Mouse (Mus musculus): ENCODE measurements at regions not wholly inside any gene's neighbourhood (a gene's known extent, or its start where the extent isn't known, plus 50 kb on each side); places are given as distances from the start of the nearest gene placed in this dataset.

GRCm38 (mm10) chr1:119364901-119365300 lies 57.1 kb downstream of the Inhbb start:
- no peaks in the 10 kb centered on the region for H3K27me3 ChIP-seq (replicated peaks; ENCODE audit: low read depth, poor library complexity, severe bottlenecking)
- no peaks in the 10 kb centered on the region for H3K4me1 ChIP-seq
- H3K36me3 ChIP-seq (replicated peaks), result no peaks in the 10 kb centered on the region
- no peak for DNase-seq (ENCODE audit: low spot score)
- no peak overlapping the region for H3K4me3 ChIP-seq
- no peak overlapping the region for H3K27ac ChIP-seq (replicated peaks)
- H3K9me3 ChIP-seq, result no peaks in the 10 kb centered on the region

GRCm38 (mm10) chr1:119358096-119358495 lies 64.0 kb downstream of the Inhbb start:
- Histone ChIP-seq H3K36me3 (replicated peaks) (no peaks in the 10 kb centered on the region), H3K27ac (replicated peaks) (no peak overlapping the region), H3K9me3 (no peaks in the 10 kb centered on the region), H3K4me3 (no peak overlapping the region), H3K4me1 (no peaks in the 10 kb centered on the region), H3K27me3 (replicated peaks; ENCODE audit: low read depth, poor library complexity, severe bottlenecking) (no peaks in the 10 kb centered on the region)
- WGBS, result 80% methylated on average over 1 of the region's 1 CpGs
- DNase-seq (ENCODE audit: low spot score), result no peak

GRCm38 (mm10) chr1:119356916-119357315 lies 65.1 kb downstream of the Inhbb start:
- 46% methylated on average over 1 of the region's 1 CpGs for WGBS

GRCm38 (mm10) chr1:119355456-119355855 lies 66.6 kb downstream of the Inhbb start:
- no peak for DNase-seq (ENCODE audit: low spot score)
- 83% methylated on average over 5 of the region's 5 CpGs for WGBS
- Histone ChIP-seq H3K36me3 (replicated peaks) (no peaks in the 10 kb centered on the region), H3K9me3 (no peaks in the 10 kb centered on the region), H3K27ac (replicated peaks) (no peak overlapping the region), H3K4me1 (no peaks in the 10 kb centered on the region), H3K27me3 (replicated peaks; ENCODE audit: low read depth, poor library complexity, severe bottlenecking) (no peaks in the 10 kb centered on the region), H3K4me3 (no peak overlapping the region)

More at GRCm38 (mm10) chr1:119356916-119357315, 65.1 kb downstream of the Inhbb start:
- H3K4me3 ChIP-seq, result no peak overlapping the region
- no peaks in the 10 kb centered on the region for H3K4me1 ChIP-seq
- H3K36me3 ChIP-seq (replicated peaks), result no peaks in the 10 kb centered on the region
- no peak overlapping the region for H3K27ac ChIP-seq (replicated peaks)
- no peak for DNase-seq (ENCODE audit: low spot score)
- no peaks in the 10 kb centered on the region for H3K9me3 ChIP-seq
- no peaks in the 10 kb centered on the region for H3K27me3 ChIP-seq (replicated peaks; ENCODE audit: low read depth, poor library complexity, severe bottlenecking)

- WGBS, result 90% methylated on average over 8 of the region's 8 CpGs
- no peaks in the 10 kb centered on the region for H3K36me3 ChIP-seq (replicated peaks)
Measured at GRCm38 (mm10) chr1:119351567-119351966, 70.5 kb downstream of the Inhbb start.

GRCm38 (mm10) chr1:119350846-119351245 lies 71.2 kb downstream of the Inhbb start:
- H3K4me1 ChIP-seq, result peaks cover 13% of the 10 kb centered on the region
- WGBS, result 87% methylated on average over 4 of the region's 4 CpGs
- no peaks in the 10 kb centered on the region for H3K9me3 ChIP-seq
- H3K36me3 ChIP-seq (replicated peaks), result no peaks in the 10 kb centered on the region
- no peak overlapping the region for H3K4me3 ChIP-seq
- H3K27ac ChIP-seq (replicated peaks), result no peak overlapping the region
- H3K27me3 ChIP-seq (replicated peaks; ENCODE audit: low read depth, poor library complexity, severe bottlenecking), result peaks cover 24% of the 10 kb centered on the region
- no peak for DNase-seq (ENCODE audit: low spot score)

More at GRCm38 (mm10) chr1:119351567-119351966, 70.5 kb downstream of the Inhbb start:
- Histone ChIP-seq H3K27me3 (replicated peaks; ENCODE audit: low read depth, poor library complexity, severe bottlenecking) (peaks cover 24% of the 10 kb centered on the region), H3K9me3 (no peaks in the 10 kb centered on the region), H3K4me3 (no peak overlapping the region), H3K27ac (replicated peaks) (no peak overlapping the region), H3K4me1 (peaks cover 13% of the 10 kb centered on the region)
- no peak for DNase-seq (ENCODE audit: low spot score)

GRCm38 (mm10) chr1:119350296-119350695 lies 71.8 kb downstream of the Inhbb start:
- no peak overlapping the region for H3K4me3 ChIP-seq
- H3K27me3 ChIP-seq (replicated peaks; ENCODE audit: low read depth, poor library complexity, severe bottlenecking), result peaks cover 24% of the 10 kb centered on the region
- no peak for DNase-seq (ENCODE audit: low spot score)
- H3K27ac ChIP-seq (replicated peaks), result no peak overlapping the region
- H3K4me1 ChIP-seq, result peaks cover 13% of the 10 kb centered on the region
- 93% methylated on average over 7 of the region's 7 CpGs for whole genome bisulfite sequencing
- no peaks in the 10 kb centered on the region for H3K36me3 ChIP-seq (replicated peaks)
- no peaks in the 10 kb centered on the region for H3K9me3 ChIP-seq

GRCm38 (mm10) chr1:119348456-119349208 lies 73.4 kb downstream of the Inhbb start:
- 15% methylated on average over 18 of the region's 18 CpGs for WGBS
- Histone ChIP-seq H3K27ac (replicated peaks) (peak overlapping the region; percentile 59), H3K4me3 (no peak overlapping the region), H3K27me3 (replicated peaks; ENCODE audit: low read depth, poor library complexity, severe bottlenecking) (peaks cover 24% of the 10 kb centered on the region), H3K36me3 (replicated peaks) (no peaks in the 10 kb centered on the region), H3K4me1 (peaks cover 13% of the 10 kb centered on the region), H3K9me3 (no peaks in the 10 kb centered on the region)
- DNase-seq (ENCODE audit: low spot score), result peak; percentile 52

- peaks cover 24% of the 10 kb centered on the region for H3K27me3 ChIP-seq (replicated peaks; ENCODE audit: low read depth, poor library complexity, severe bottlenecking)
- no peak for DNase-seq (ENCODE audit: low spot score)
- H3K4me3 ChIP-seq, result no peak overlapping the region
- peaks cover 13% of the 10 kb centered on the region for H3K4me1 ChIP-seq
- no peak overlapping the region for H3K27ac ChIP-seq (replicated peaks)
- WGBS, result 85% methylated on average over 1 of the region's 1 CpGs
- no peaks in the 10 kb centered on the region for H3K36me3 ChIP-seq (replicated peaks)
- H3K9me3 ChIP-seq, result no peaks in the 10 kb centered on the region
Measured at GRCm38 (mm10) chr1:119347749-119348148, 74.3 kb downstream of the Inhbb start.

GRCm38 (mm10) chr1:119346634-119347155 lies 75.4 kb downstream of the Inhbb start:
- H3K4me3 ChIP-seq, result no peak overlapping the region
- 80% methylated on average over 5 of the region's 5 CpGs for WGBS
- no peaks in the 10 kb centered on the region for H3K9me3 ChIP-seq
- H3K36me3 ChIP-seq (replicated peaks), result no peaks in the 10 kb centered on the region
- peaks cover 24% of the 10 kb centered on the region for H3K27me3 ChIP-seq (replicated peaks; ENCODE audit: low read depth, poor library complexity, severe bottlenecking)
- no peak for DNase-seq (ENCODE audit: low spot score)
- H3K27ac ChIP-seq (replicated peaks), result no peak overlapping the region
- H3K4me1 ChIP-seq, result peaks cover 13% of the 10 kb centered on the region

GRCm38 (mm10) chr1:119345115-119345791 lies 76.8 kb downstream of the Inhbb start:
- Histone ChIP-seq H3K36me3 (replicated peaks) (no peaks in the 10 kb centered on the region), H3K4me1 (peaks cover 13% of the 10 kb centered on the region), H3K27me3 (replicated peaks; ENCODE audit: low read depth, poor library complexity, severe bottlenecking) (peaks cover 24% of the 10 kb centered on the region), H3K27ac (replicated peaks) (no peak overlapping the region), H3K4me3 (no peak overlapping the region), H3K9me3 (no peaks in the 10 kb centered on the region)
- 58% methylated on average over 7 of the region's 7 CpGs for WGBS
- DNase-seq (ENCODE audit: low spot score), result no peak

GRCm38 (mm10) chr1:119344046-119344445 lies 78.0 kb downstream of the Inhbb start:
- no peak for DNase-seq (ENCODE audit: low spot score)
- WGBS, result 75% methylated on average over 4 of the region's 4 CpGs

GRCm38 (mm10) chr1:119335171-119335570 lies 86.9 kb downstream of the Inhbb start:
- Histone ChIP-seq H3K27ac (replicated peaks) (no peak overlapping the region), H3K9me3 (no peaks in the 10 kb centered on the region), H3K4me1 (no peaks in the 10 kb centered on the region), H3K36me3 (replicated peaks) (no peaks in the 10 kb centered on the region), H3K4me3 (no peak overlapping the region), H3K27me3 (replicated peaks; ENCODE audit: low read depth, poor library complexity, severe bottlenecking) (peaks cover 41% of the 10 kb centered on the region)
- DNase-seq (ENCODE audit: low spot score), result no peak
- 27% methylated on average over 13 of the region's 13 CpGs for WGBS

More at GRCm38 (mm10) chr1:119344046-119344445, 78.0 kb downstream of the Inhbb start:
- H3K4me1 ChIP-seq, result peaks cover 10% of the 10 kb centered on the region
- peaks cover 17% of the 10 kb centered on the region for H3K27me3 ChIP-seq (replicated peaks; ENCODE audit: low read depth, poor library complexity, severe bottlenecking)
- no peak overlapping the region for H3K27ac ChIP-seq (replicated peaks)
- no peaks in the 10 kb centered on the region for H3K36me3 ChIP-seq (replicated peaks)
- H3K4me3 ChIP-seq, result no peak overlapping the region
- H3K9me3 ChIP-seq, result no peaks in the 10 kb centered on the region

Data from embryonic facial prominence, embryonic 10.5 days (tissue).